Mouse (Mus musculus) heart, postnatal 10 days (tissue): ENCODE data around the gene Gm20696. TPM values are rescaled to one million over a fixed set of nuclear protein-coding genes. Genes with fewer than 3 reads are reported as not detected.
A peak's percentile ranks its signal among the peaks of the same experiment; 100 is the strongest.

Source experiments
- DNase-seq, 2 experiments: peaks; one replicate each; pipeline ENCODE4 v3.0.0; 2021
- intact Hi-C: fragments of 180-260 bp; cut with DNase I; formaldehyde crosslinking; loops from one replicate; pipeline ENCODE4 v1.15.1; 2025
- total RNA-seq, 2 experiments: library from RNA; stranded (reverse); gene quantifications; 2 replicates each; pipeline ENCODE4 v1.2.3; 2021

The Gm20696 gene
- total RNA-seq, 2 experiments from 2014 or later, result 2.4 to 2.5 TPM

DNA sequence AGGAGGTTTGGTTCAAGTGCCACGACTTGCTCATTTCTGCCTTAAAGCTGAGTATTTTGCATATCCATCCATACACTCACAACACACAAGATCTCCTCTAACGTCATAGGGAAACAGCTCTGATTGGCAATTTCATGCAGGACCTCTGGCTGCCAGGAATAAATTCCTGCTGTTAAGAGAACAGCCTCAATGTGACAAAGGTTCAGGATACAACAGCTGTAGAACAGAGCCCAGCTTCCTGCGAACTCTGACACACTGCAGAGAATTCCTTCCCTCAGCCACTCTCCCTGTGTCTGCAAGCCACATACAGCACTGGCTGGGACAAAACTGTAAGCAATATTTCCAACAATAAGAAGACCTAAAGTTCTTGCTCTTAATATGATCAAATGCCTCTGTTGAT, 351.9 kb downstream of the Gm20696 start:
- intact Hi-C loops, result no loop called here
- peak; percentile 16 to 18 for DNase-seq

DNA sequence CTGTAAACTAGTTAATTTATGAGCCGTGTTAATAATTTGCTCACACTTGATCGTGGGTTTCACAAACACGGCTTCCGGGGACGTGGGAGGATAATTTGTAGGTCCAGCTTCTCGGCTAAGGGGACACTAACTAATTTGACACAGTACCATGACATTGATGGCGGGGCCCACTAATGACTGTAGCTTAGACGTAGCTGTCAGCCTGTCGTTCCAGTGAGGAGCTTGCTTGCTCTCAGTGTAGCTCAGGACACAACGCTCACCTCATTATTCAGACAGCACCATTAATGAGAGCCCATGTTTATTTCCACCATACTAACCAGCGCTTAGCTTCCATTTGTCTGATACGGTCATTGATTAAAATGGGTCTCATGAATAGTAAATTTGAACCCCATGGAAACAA, 356.1 kb downstream of the Gm20696 start:
- intact Hi-C loops, result no loop called here
- DNase-seq, result no peak

DNA sequence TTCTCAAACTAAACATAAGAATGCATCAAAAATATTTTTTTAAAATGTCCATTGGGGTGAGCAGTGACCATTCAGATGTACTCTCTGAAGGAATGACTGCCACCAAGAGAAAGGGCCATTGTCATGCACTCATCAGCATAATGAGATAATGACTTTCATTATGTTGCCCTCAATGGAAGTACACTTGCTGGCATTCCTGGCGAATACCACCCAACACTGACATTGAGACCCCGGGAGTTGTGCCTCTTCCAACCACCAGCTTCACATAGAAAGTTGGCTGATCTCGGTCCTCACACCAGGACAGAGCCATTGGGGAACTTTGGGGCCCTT, 356.5 kb downstream of the Gm20696 start:
- intact Hi-C loops, result no loop called here
- no peak for DNase-seq

GRCm38 (mm10) chr6:99309466-99310170, 357.0 kb downstream of the Gm20696 start:
- no peak for DNase-seq
- intact Hi-C loops, result no loop called here

DNA sequence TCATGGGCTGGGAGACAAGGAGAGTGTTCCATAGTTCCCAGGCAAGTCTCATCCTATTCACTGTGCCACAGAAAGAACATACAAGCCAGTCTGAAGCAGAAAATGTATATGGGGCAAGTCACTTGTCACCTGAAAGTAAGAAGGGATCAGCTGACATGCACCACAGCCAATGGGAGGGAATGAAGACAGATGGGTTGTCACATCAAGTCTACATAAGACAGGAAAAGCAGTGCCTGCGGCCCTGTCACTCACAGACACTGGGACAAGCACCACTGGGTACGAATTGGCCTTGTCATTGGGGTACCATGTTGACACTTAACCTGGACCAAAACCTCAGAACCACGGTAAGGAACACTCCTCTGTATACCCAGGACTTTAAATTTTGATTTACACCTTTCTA, 360.8 kb downstream of the Gm20696 start:
- intact Hi-C loops, result no loop called here
- no peak for DNase-seq

DNA sequence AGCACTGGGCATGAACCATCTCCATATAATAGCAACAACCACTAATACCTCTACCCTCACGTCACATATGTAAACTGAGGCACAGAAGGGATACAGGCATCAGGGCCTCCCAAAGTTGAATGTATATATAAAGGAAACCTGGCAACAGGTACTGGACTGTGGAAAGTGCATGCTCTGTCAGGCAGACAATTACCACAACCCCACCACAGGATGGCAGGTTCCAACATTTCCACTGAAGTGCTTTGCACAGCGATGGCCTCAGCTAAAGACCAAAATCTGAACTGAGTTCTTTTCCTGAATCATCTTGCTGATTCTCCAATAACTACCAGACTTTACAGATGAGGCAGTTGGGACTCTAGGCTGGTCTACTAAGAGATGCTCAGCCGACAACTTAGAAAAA, 361.4 kb downstream of the Gm20696 start:
- DNase-seq, result no peak
- intact Hi-C loops, result no loop called here

DNA sequence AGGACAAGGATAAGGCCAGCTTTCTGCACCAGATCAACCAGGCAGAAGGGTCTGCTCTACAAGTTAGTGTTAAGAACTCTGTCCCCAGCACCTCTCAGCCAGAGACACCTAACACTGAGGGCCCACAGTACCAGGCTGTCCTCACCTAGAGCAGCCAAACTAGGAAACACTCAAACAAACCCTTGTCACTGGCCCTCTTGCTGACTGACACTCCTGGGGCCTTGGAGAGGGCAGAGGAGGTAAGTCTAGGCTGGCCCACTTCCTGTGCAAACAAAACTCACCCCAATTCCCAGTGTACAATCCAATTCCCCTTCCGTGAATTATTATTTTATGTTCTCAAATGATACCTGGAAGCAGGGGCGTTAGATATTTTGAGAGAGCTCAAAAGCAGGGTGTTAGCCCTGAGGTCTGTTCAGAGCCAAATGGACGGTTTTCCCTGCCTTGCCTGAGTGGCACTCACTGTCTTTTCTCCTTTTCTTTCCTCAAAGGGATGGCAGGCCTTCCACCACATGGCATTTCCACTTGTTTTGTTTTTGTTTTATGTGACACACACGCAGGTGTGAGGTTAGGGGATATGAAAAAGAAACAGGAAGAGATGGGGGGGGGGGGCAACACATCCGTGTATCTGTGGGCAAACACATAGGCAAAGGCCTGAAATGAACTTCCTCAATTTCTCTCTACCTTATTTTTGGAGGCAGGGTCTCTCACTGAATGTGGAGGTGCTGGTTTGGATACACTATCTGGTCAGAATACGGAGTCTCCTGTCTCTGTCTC, 363.7 kb downstream of the Gm20696 start:
- intact Hi-C loops, result no loop called here
- DNase-seq, result no peak

DNA sequence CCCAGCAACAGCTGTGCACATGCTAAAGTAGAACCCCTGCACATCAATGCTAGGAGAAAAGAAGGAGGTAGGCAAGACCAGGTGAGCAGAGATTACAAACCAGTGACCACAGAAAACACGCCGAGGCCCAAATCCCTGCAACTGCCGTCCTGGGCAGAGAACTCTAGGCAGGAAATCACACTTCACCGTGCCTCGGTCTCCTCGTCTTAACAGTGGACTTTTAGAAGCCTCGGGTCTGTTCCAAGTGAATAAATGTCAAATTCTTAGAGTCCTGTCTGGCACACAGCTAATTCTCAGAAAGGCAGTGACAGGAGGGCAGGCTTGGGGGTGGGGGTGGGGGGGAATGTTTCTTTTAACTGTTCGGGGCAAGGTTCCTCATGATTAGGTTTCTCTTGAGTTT, 364.7 kb downstream of the Gm20696 start:
- intact Hi-C loops, result no loop called here
- no peak for DNase-seq

DNA sequence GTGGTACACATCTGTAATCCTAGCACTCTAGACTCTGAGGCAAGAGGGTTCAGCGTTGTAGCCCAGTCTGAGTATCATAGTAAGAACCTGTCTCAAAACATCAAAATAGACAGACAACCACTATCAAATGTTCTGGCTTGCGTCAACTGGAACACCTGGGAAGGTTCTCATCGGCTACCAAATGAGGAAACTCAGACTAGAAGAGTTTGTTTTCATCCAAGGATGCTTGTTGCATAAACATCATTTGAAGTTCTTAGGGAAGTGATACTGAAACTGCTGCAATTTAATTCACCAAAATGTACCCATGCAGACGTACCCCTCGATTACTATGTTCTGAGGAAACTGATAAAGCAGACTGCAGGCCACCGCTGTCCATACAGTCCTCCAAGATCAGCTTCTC, 366.4 kb downstream of the Gm20696 start:
- intact Hi-C loops, result no loop called here
- DNase-seq, result no peak

DNA sequence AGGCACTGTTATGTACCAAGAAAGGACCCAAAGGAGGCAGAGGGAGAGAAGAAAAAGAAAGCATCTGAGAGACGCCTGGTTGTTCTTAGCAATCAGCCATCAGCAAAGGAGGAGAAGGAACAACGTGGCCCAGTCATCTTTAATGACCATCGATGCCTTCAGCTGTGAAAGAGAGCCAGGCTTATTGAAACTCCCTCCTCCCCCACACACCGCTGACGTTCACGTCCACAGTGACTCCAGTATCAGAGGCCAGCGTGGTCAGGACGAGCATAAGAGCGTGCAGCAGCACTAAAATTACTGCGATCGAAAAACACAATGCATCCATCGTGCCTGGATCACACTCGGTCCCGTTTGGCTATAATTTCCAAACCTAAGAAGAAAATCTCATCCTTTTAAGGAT, 367.4 kb downstream of the Gm20696 start:
- DNase-seq, result no peak
- intact Hi-C loops, result no loop called here

GRCm38 (mm10) chr6:99297535-99297934, 369.1 kb downstream of the Gm20696 start:
- intact Hi-C loops, result no loop called here
- DNase-seq, result no peak

DNA sequence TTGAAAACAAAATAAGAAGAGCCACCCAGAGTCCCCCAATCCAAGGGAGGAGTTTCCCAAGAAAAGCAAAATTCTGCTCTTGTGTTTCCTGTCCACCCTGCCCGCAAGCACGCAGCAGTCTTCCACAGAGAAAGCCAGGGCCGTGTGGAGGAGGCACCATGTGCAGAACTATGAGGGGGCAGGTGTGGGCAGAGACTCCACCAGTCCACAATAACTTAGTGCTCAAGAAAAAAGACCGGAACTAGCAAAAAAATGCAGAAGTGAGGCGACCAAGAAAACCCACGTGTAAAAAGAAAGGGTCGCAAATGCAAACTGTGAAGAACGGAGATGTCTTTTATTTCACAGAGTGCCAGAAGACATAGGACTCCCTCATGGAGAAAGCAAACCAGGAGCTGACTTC, 371.1 kb downstream of the Gm20696 start:
- DNase-seq, result peak; percentile 14 to 21
- intact Hi-C loops, result no loop called here

DNA sequence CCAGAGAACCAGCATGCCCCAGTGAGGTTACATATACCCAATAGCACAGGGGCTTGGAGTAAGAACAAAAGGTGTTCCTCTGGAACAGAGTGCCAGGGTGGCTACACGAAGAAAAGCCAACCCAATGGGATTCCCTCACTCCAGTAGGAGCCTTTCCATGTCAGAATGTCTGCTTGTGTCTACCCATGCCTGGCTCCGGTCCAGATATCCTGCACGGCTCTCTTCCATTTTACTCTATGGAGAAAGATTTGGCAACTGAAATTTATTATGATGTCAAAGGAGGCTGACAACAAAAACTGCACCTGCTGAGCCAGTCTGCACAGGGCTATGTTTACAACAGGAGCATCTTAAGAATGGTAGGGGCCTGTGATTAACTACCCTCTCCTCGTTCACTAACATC, 377.4 kb downstream of the Gm20696 start:
- intact Hi-C loops, result no loop called here
- DNase-seq, result no peak

DNA sequence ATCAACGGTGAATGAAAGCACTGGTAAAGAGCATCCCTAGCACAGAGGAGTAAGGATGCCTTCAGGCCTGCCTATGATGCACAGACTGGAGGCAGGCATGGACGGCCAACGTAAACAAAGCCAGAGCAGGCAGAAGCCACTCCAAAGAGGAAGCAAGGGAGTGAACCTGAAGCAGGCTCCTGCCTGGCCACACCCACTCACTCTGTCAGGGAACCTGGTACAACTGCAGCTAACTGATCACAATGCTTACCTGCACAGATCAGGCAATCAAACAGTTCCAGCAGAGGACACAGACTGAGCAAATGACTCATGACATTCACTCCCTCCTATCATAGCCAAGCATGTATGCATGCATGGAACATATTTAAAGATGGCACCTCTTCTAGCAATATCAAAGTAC, 381.6 kb downstream of the Gm20696 start:
- DNase-seq, result no peak
- intact Hi-C loops, result loop anchor here (1.0 kb wide), 1 partner anchor 18 kb away; no protein-coding TSS in a partner anchor

- intact Hi-C loops, result no loop called here
- no peak for DNase-seq
These were observed 382.6 kb downstream of the Gm20696 start for GRCm38 (mm10) chr6:99284019-99284418.

- intact Hi-C loops, result no loop called here
- DNase-seq, result no peak
These were observed 383.5 kb downstream of the Gm20696 start for GRCm38 (mm10) chr6:99282866-99283657.

- DNase-seq, result no peak
- intact Hi-C loops, result no loop called here
These were observed 385.2 kb downstream of the Gm20696 start for GRCm38 (mm10) chr6:99281433-99281832.

- no peak for DNase-seq
These were observed 386.0 kb downstream of the Gm20696 start for GRCm38 (mm10) chr6:99280619-99281018.

DNA sequence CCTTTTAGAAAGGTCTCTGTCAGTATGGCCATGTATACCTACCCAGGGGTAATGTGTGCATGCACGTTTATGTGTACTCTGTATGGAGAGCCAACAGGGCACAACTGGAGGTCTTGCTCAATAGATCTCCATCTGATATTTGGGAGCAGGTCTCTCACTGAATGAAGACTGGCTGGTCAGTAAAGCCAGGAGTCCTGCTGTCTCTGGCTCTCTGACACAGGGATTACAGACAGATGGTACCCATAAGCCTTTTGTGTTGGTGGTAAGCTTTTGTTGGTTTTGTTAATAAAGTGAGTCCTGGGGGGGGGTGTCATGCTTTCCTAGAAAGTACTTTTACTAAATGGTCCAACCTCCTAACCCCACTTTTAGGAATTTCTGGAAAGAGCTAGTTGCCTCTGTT, 389.3 kb downstream of the Gm20696 start:
- DNase-seq, result no peak
- intact Hi-C loops, result no loop called here

More at GRCm38 (mm10) chr6:99280619-99281018, 386.0 kb downstream of the Gm20696 start:
- intact Hi-C loops, result no loop called here

GRCm38 (mm10) chr6:99276297-99276653, 390.3 kb downstream of the Gm20696 start:
- no peak for DNase-seq
- intact Hi-C loops, result no loop called here

DNA sequence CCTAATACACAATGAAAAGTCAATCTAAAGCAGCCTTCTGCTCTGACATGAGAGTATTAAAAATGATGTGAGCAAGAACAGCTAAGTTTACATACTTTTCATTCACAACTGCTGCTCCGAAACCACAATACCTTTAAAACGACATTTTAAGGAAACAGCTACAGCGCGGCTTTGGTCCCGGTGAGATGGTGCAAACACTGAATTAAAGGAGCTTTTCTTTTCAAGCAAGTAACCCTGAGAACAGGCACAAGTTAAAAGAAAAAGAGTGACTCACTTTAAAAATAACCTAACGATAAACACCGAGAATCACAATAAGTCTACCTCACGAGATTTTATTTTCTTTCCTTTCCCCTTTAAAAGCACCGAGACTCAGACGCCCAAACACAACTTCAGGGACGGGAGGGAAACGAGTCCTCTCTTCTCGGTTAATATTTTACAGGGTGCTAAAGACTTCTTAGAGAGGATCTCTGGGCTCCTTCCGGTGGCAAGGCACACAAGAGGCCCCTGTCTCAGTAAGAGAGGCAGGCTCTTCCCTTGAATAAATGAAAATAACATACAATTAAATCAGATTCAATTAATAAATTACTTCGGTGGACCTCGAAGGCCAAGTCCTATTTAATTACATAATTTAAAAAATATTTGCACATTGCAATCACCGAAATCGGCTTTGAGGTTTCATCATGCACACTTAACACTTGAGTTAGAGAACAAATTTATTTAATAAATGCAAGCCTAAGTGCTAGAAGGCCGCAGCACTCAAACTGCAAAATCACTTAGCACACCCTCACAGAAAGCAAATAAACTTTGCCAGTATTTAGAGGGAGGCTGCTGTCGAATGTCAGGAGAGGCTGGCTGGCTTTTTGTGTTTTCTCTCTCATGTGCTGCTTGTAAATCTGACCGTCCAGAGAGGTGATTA, 391.0 kb downstream of the Gm20696 start:
- intact Hi-C loops, result no loop called here
- no peak for DNase-seq
